Mouse (Mus musculus): ENCODE measurements at regions not wholly inside any gene's neighbourhood (a gene's known extent, or its start where the extent isn't known, plus 50 kb on each side); places are given as distances from the start of the nearest gene placed in this dataset.
A peak's percentile ranks its signal among the peaks of the same experiment; 100 is the strongest.

DNA sequence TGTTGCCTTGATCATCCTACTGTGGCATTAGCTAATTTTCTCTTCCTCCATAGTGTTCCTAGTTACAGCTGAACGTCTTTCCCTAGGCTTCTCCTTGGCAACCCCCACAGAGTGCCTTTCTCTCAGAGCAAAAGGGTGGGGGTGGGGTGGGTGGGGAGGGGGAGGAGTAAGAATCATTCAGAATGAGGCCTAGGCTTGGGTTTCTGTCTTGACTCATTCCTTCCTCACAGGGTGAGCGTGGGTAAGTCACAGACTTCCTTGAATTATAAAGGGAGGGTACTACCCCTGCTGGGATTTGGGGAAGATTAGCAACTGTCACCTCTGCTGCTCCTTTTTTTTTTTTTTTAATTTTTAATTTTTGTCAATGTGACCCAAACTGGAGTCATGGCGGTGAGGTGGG lies 114.5 kb downstream of the Dhx35 start:
- H3K27ac ChIP-seq (replicated peaks) = no peak overlapping the region
- peaks cover 6% of the 10 kb centered on the region for H3K4me1 ChIP-seq
- H3K27me3 ChIP-seq (ENCODE audit: low read depth, poor library complexity, severe bottlenecking) = peaks cover 6% of the 10 kb centered on the region
- no peak for DNase-seq (ENCODE audit: low spot score)
- WGBS = 45% methylated on average over 3 of the region's 3 CpGs
- H3K36me3 ChIP-seq = no peaks in the 10 kb centered on the region
- H3K4me3 ChIP-seq = no peak overlapping the region
- no peaks in the 10 kb centered on the region for H3K9me3 ChIP-seq (replicated peaks)

DNA sequence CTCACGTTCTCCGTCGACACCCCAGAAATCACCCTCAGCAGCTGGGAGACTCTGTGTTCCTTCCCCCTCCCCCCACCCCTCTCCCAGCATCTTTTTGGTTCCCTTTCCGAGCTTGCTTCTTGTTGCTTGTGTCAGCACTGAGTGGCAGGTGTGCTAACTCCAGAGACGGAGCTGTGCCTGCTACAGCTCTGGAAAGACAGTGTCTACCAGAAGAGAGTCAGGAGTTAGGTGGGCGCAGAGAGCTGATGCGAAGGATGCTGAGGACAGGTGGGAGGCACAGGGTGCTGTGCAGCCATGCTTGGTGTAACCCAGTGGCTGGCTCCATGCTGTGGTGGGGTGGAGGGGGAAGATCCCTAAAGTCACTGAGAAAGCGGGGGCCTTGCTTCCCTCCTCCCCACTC lies 115.7 kb downstream of the Dhx35 start:
- no peak for DNase-seq (ENCODE audit: low spot score)
- no peaks in the 10 kb centered on the region for H3K36me3 ChIP-seq
- no peak overlapping the region for H3K4me3 ChIP-seq
- no peak overlapping the region for H3K27ac ChIP-seq (replicated peaks)
- H3K27me3 ChIP-seq (ENCODE audit: low read depth, poor library complexity, severe bottlenecking) = peaks cover 6% of the 10 kb centered on the region
- 69% methylated on average over 8 of the region's 8 CpGs for WGBS
- H3K9me3 ChIP-seq (replicated peaks) = no peaks in the 10 kb centered on the region
- peaks cover 6% of the 10 kb centered on the region for H3K4me1 ChIP-seq

DNA sequence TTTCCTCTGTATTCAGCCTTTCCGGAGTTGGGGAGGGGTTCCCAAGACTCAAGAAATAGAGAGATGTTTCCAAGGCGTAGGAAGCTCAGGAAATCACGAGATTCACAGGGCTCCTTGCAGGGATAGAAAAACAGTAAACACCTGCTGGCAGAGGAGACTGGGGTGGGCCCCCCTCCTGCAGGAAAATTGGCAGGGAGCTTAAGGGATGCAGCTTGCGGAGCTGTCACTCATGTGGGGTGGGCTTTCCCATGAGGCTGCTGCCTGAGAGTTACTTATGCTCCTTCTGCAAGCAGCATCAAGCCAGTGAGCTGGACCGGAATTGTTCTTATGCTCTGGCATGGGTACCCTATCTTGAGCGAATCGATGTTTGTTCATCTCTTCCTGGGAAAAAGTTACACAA lies 116.6 kb downstream of the Dhx35 start:
- no peak overlapping the region for H3K4me3 ChIP-seq
- no peak overlapping the region for H3K27ac ChIP-seq (replicated peaks)
- WGBS = 57% methylated on average over 7 of the region's 7 CpGs
- H3K9me3 ChIP-seq (replicated peaks) = no peaks in the 10 kb centered on the region
- H3K27me3 ChIP-seq (ENCODE audit: low read depth, poor library complexity, severe bottlenecking) = peaks cover 6% of the 10 kb centered on the region
- H3K4me1 ChIP-seq = peaks cover 6% of the 10 kb centered on the region
- DNase-seq (ENCODE audit: low spot score) = no peak
- no peaks in the 10 kb centered on the region for H3K36me3 ChIP-seq

GRCm38 (mm10) chr2:158912631-158913258 lies 118.1 kb downstream of the Dhx35 start:
- no peak overlapping the region for H3K27ac ChIP-seq (replicated peaks)
- H3K9me3 ChIP-seq (replicated peaks) = no peaks in the 10 kb centered on the region
- 43% methylated on average over 9 of the region's 9 CpGs for WGBS
- H3K4me3 ChIP-seq = no peak overlapping the region
- no peaks in the 10 kb centered on the region for H3K36me3 ChIP-seq
- peaks cover 6% of the 10 kb centered on the region for H3K4me1 ChIP-seq
- DNase-seq (ENCODE audit: low spot score) = peak; percentile 60
- peaks cover 6% of the 10 kb centered on the region for H3K27me3 ChIP-seq (ENCODE audit: low read depth, poor library complexity, severe bottlenecking)

GRCm38 (mm10) chr2:158917398-158917797 lies 122.8 kb downstream of the Dhx35 start:
- Histone ChIP-seq H3K36me3 (no peaks in the 10 kb centered on the region), H3K9me3 (replicated peaks) (no peaks in the 10 kb centered on the region), H3K27me3 (ENCODE audit: low read depth, poor library complexity, severe bottlenecking) (no peaks in the 10 kb centered on the region), H3K4me3 (no peak overlapping the region), H3K4me1 (peaks cover 12% of the 10 kb centered on the region), H3K27ac (replicated peaks) (no peak overlapping the region)
- 71% methylated on average over 6 of the region's 6 CpGs for WGBS
- no peak for DNase-seq (ENCODE audit: low spot score)

DNA sequence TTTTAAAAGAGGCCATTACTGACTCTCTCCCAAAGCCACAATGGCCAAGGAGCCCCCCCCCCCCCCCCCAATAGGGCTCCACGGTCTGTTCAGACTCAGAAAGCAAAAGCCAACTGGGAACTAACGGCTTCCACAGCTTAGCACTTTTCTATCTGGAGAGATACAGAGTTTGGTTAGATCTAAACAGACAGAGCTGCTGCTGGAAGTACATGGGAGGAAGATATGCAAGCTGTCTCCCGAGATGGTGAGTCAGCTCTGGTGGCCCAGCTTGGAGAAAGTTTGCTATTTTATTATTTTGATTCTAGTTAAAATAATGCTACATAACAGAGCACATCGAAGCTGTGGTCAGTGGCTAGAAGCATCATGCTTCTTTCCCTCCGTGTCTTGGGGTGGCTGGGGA lies 123.7 kb downstream of the Dhx35 start:
- Histone ChIP-seq H3K36me3 (no peaks in the 10 kb centered on the region), H3K9me3 (replicated peaks) (no peaks in the 10 kb centered on the region), H3K27me3 (ENCODE audit: low read depth, poor library complexity, severe bottlenecking) (no peaks in the 10 kb centered on the region), H3K4me1 (peaks cover 12% of the 10 kb centered on the region), H3K27ac (replicated peaks) (no peak overlapping the region), H3K4me3 (no peak overlapping the region)
- no peak for DNase-seq (ENCODE audit: low spot score)
- 86% methylated on average over 5 of the region's 5 CpGs for WGBS

DNA sequence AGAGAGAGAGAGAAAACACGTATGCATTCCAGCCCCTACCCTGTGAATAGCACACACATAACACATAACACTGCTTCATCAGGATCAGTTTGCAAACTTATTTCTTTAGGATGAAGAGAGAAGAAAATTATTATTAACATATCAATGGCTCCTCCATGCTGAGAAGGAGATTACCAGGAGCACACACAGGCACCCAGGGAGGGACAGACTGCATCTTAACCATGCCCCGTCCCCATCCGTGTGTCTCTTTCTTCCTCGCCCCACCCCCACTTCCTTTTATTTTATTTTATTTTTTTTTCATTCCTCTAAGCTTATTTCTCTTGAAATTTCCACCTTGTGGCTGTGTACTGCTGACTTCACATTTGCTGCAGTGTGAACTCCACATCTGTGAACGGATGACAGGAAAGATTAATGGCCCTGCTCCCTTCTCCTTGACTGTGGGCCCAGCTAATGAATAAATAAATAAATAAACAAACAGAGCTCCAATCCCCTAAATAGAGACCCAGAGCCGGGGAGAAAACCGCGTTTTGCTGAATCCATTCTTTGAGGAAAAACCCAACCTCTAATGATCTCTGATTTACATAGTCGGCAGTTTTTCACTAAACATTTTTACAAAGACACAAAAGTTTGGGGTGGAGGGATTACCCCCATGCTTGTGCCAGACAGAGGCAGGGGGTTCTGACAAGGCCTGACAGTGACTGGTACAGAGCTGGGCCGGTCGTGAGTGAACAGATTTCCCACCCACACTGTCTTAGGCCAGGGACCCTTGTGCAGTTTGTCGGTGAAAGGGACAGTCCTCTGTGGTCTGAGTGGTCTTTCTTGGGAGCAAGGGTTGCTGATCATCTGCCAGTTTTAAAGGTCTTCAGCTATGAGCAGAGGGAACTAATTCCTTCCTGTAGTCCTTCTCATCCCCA lies 127.0 kb downstream of the Dhx35 start:
- Histone ChIP-seq H3K36me3 (no peaks in the 10 kb centered on the region), H3K4me3 (no peak overlapping the region), H3K4me1 (peaks cover 12% of the 10 kb centered on the region), H3K27ac (replicated peaks) (no peak overlapping the region), H3K9me3 (replicated peaks) (no peaks in the 10 kb centered on the region), H3K27me3 (ENCODE audit: low read depth, poor library complexity, severe bottlenecking) (no peaks in the 10 kb centered on the region)
- 68% methylated on average over 12 of the region's 12 CpGs for WGBS
- DNase-seq (ENCODE audit: low spot score) = no peak

DNA sequence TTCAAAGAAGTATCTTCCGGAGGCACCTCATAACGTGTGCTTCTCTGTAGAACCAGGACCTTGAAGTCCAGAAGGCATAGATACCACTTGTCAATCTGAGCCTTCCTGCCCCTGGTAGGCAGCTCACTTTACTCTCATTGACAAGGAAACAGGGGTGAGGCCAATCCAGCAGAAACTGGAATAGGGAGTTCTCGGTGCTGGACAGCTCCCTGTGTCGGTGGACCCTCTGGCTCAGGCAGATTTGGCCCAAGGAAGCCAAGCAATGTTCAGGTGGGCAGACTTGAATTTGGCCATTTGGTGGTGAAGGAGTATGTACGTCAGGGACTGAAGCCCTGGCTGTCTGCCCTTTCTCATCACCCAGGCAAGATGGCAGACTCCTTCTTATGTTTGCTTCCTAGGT lies 128.2 kb downstream of the Dhx35 start:
- Histone ChIP-seq H3K27me3 (ENCODE audit: low read depth, poor library complexity, severe bottlenecking) (no peaks in the 10 kb centered on the region), H3K4me1 (peaks cover 12% of the 10 kb centered on the region), H3K27ac (replicated peaks) (no peak overlapping the region), H3K36me3 (no peaks in the 10 kb centered on the region), H3K9me3 (replicated peaks) (no peaks in the 10 kb centered on the region), H3K4me3 (no peak overlapping the region)
- WGBS = 56% methylated on average over 5 of the region's 5 CpGs
- DNase-seq (ENCODE audit: low spot score) = no peak

DNA sequence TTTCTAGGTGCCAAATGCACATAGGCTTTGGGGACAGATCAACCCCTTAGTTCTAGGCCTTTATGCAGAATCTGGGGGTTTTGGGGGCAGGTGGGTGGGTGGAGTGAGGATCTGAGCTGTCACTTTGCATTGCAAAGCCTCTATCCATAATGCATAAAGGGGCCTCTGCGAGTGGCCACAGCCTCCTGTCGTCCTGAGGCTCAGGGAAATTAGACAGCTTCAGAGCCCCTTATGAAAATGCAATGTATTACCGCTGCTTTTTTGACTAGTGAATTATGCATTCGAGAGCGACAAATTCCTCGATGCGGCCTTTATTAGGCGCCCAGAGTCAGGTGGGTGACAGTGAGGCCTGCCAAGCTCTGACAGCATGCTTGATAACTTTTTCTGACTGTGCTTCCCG lies 134.9 kb downstream of the Dhx35 start:
- WGBS = 76% methylated on average over 9 of the region's 9 CpGs
- H3K4me3 ChIP-seq = no peak overlapping the region
- H3K27ac ChIP-seq (replicated peaks) = 0 out of 2 replicates have a peak overlapping the region, but pooled peaks have one; percentile 23
- no peaks in the 10 kb centered on the region for H3K36me3 ChIP-seq
- H3K9me3 ChIP-seq (replicated peaks) = no peaks in the 10 kb centered on the region
- no peaks in the 10 kb centered on the region for H3K27me3 ChIP-seq (ENCODE audit: low read depth, poor library complexity, severe bottlenecking)
- peaks cover 12% of the 10 kb centered on the region; the same call in 1 of the 2 replicates for H3K4me1 ChIP-seq
- no peak for DNase-seq (ENCODE audit: low spot score)

DNA sequence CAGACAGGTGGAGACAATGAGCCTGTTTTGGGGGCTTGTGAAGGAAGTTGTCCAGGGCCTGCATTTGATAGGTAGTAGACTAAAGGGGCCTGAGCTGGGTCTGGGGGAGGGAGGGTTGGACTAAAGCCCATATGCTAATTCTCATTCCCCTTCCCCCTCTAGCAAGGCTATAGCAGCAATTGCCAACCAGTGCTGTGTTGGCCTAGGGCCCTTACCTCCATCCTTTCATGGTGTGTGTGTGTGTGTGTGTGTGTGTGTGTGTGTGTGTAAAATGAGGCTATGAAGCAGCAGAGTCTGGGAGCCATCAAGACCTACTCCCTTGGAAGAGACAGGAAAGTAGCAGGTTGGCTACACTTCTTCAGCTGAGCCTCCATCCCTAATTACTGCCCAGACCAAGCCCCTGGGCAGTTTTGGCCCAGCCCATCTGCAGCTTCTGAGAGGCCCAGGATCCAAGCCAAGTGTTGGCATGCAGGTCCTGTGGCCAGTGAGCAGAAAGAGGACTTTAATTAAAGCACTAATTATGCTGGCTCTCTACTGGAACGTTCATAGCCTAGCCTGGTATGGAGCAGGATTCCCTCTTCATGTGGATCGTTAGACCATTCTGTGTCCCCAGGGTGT lies 143.4 kb downstream of the Dhx35 start:
- 78% methylated on average over 2 of the region's 2 CpGs for WGBS

GRCm38 (mm10) chr2:158949418-158949817 lies 154.8 kb downstream of the Dhx35 start:
- DNase-seq (ENCODE audit: low spot score) = no peak
- no peak overlapping the region for H3K27ac ChIP-seq (replicated peaks)
- no peaks in the 10 kb centered on the region for H3K27me3 ChIP-seq (ENCODE audit: low read depth, poor library complexity, severe bottlenecking)
- H3K9me3 ChIP-seq (replicated peaks) = no peaks in the 10 kb centered on the region
- 45% methylated on average over 6 of the region's 6 CpGs for WGBS
- no peak overlapping the region for H3K4me3 ChIP-seq
- H3K4me1 ChIP-seq = peaks cover 12% of the 10 kb centered on the region
- H3K36me3 ChIP-seq = no peaks in the 10 kb centered on the region

More for the DNA sequence above, 143.4 kb downstream of the Dhx35 start:
- Histone ChIP-seq H3K4me3 (no peak overlapping the region), H3K27ac (replicated peaks) (no peak overlapping the region), H3K9me3 (replicated peaks) (peaks cover 4% of the 10 kb centered on the region; the same call in 1 of the 2 replicates), H3K4me1 (no peaks in the 10 kb centered on the region), H3K36me3 (no peaks in the 10 kb centered on the region), H3K27me3 (ENCODE audit: low read depth, poor library complexity, severe bottlenecking) (no peaks in the 10 kb centered on the region)
- DNase-seq (ENCODE audit: low spot score) = no peak

GRCm38 (mm10) chr2:158951061-158951460 lies 156.5 kb downstream of the Dhx35 start:
- no peaks in the 10 kb centered on the region for H3K27me3 ChIP-seq (ENCODE audit: low read depth, poor library complexity, severe bottlenecking)
- H3K4me3 ChIP-seq = no peak overlapping the region
- peaks cover 5% of the 10 kb centered on the region; the same call in 1 of the 2 replicates for H3K4me1 ChIP-seq
- no peak overlapping the region for H3K27ac ChIP-seq (replicated peaks)
- H3K36me3 ChIP-seq = no peaks in the 10 kb centered on the region
- WGBS = 40% methylated on average over 3 of the region's 3 CpGs
- DNase-seq (ENCODE audit: low spot score) = no peak
- no peaks in the 10 kb centered on the region for H3K9me3 ChIP-seq (replicated peaks)

DNA sequence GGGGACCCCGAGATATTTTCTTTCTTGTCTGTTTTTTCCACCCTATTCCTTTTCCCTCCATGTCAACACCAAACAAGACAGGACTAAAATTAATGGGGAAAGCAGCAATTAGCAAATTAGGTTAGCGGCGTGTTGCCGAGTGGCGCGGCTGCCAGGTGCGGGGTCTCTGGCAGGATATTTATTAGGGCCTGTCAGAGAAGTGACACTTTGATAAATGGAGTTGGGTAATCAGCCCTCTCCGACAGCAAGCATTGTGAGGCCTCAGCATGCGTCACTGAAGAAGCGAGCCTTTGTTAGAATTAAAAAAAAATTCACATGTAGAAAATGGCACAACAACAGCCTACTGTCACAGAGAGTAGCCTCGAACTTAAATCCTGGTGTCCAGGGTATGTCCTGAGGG lies 162.3 kb downstream of the Dhx35 start:
- Histone ChIP-seq H3K9me3 (replicated peaks) (no peaks in the 10 kb centered on the region), H3K27me3 (ENCODE audit: low read depth, poor library complexity, severe bottlenecking) (no peaks in the 10 kb centered on the region), H3K4me3 (no peak overlapping the region), H3K36me3 (no peaks in the 10 kb centered on the region), H3K4me1 (no peaks in the 10 kb centered on the region), H3K27ac (replicated peaks) (no peak overlapping the region)
- 87% methylated on average over 11 of the region's 11 CpGs for WGBS
- DNase-seq (ENCODE audit: low spot score) = no peak

Measured in midbrain, embryonic 10.5 days (tissue).